10 mouse cellular contexts compared by ENCODE assay signal in genomic region chr1:57776671-57777281, GRCm38 (mm10). TPM values are rescaled to one million over a fixed set of nuclear protein-coding genes. Genes with fewer than 3 reads are reported as not detected.
DNase-seq lines count a peak whose midpoint lies in the region; ATAC-seq lines count a peak whose summit lies in the region.
"Had no signal": no experiment of that assay in that cellular context is flagged by ENCODE, and none has a peak within 500 bp of the region (broad histone marks: within the 10 kb centered on the region; RNA-seq: fewer than 3 reads in every experiment).

No protein-coding gene starts in this region.

- H3K4me2 ChIP-seq in heart, embryonic 14.5 days (ENCODE audit: low read length), result peak overlapping the region; percentile 18; the same call in 1 of the 2 replicates
- H3K4me2 ChIP-seq in forebrain, embryonic 14.5 days (ENCODE audit: low read length), result peak overlapping the region; percentile 84

- H3K9me3 ChIP-seq in heart, embryonic 14.5 days (ENCODE audit: control insufficient read depth, low read length), result no peaks in the 10 kb centered on the region
- no peaks in the 10 kb centered on the region for H3K9me3 ChIP-seq in forebrain, embryonic 14.5 days (replicated peaks; ENCODE audit: control insufficient read depth, low read length)
- no peaks in the 10 kb centered on the region for H3K9me3 ChIP-seq in midbrain, embryonic 10.5 days (replicated peaks)

- ATAC-seq in heart, embryonic 14.5 days (ENCODE audit: insufficient number of reproducible peaks, insufficient read depth, low FRiP score, low read depth), result no peak
- ATAC-seq in forebrain, embryonic 14.5 days, result no peak

- H3K4me3 ChIP-seq in heart, embryonic 14.5 days (ENCODE audit: control insufficient read depth in 1 of 2, insufficient read depth in 1 of 2, low read depth in 1 of 2, low read length in 2 of 2), result no peak overlapping the region
- H3K4me3 ChIP-seq in forebrain, embryonic 14.5 days (ENCODE audit: low read depth, low read length), result no peak overlapping the region
- peak overlapping the region; percentile 85; the same call in 1 of the 2 replicates for H3K4me3 ChIP-seq in midbrain, embryonic 10.5 days

- H3K36me3 ChIP-seq in heart, embryonic 14.5 days (ENCODE audit: control insufficient read depth, insufficient read depth, low read length), result no peaks in the 10 kb centered on the region
- H3K36me3 ChIP-seq in forebrain, embryonic 14.5 days (ENCODE audit: control insufficient read depth, insufficient read depth, low read length), result no peaks in the 10 kb centered on the region
- no peaks in the 10 kb centered on the region for H3K36me3 ChIP-seq in midbrain, embryonic 10.5 days

- WGBS in heart, embryonic 14.5 days, result 60% methylated on average over 5 of the region's 5 CpGs
- 18% methylated on average over 5 of the region's 5 CpGs for WGBS in forebrain, embryonic 14.5 days
- 18% methylated on average over 5 of the region's 5 CpGs for WGBS in midbrain, embryonic 10.5 days

- no peaks in the 10 kb centered on the region; a peak in 1 of 4 replicates for H3K4me1 ChIP-seq in heart, embryonic 14.5 days (ENCODE audit: control insufficient read depth in 2 of 2, insufficient read depth in 2 of 2, low read length in 2 of 2)
- H3K4me1 ChIP-seq in forebrain, embryonic 14.5 days (ENCODE audit: control insufficient read depth, insufficient read depth, low read length), result peaks cover 2% of the 10 kb centered on the region; the same call in 1 of the 2 replicates
- peaks cover 29% of the 10 kb centered on the region for H3K4me1 ChIP-seq in midbrain, embryonic 10.5 days

- H3K27ac ChIP-seq in heart, embryonic 14.5 days (replicated peaks in 1 of 2; ENCODE audit: control insufficient read depth in 1 of 2, insufficient read depth in 1 of 2, low read depth in 2 of 2, low read length in 2 of 2), result no peak overlapping the region
- H3K27ac ChIP-seq in forebrain, embryonic 14.5 days (ENCODE audit: low read depth, low read length), result no peak overlapping the region
- no peak overlapping the region for H3K27ac ChIP-seq in midbrain, embryonic 10.5 days (replicated peaks)

- no peak for DNase-seq in heart, postnatal 4 days
- DNase-seq in ZHBTc4 (ENCODE audit: low read depth, low spot score), result peak; percentile 17
- DNase-seq in forebrain, embryonic 14.5 days (ENCODE audit: low spot score), result peak; percentile 46
- DNase-seq in midbrain, embryonic 10.5 days (ENCODE audit: low spot score), result peak; percentile 27
- DNase-seq in adrenal gland, postnatal 10 days, result no peak
- no peak for DNase-seq in left cerebral cortex, adult 18-20 months (ENCODE audit: low spot score in 2 of 2)
- DNase-seq in B cell, adult 2 months, result no peak
- DNase-seq: kidney, adult 11 months; thymus, adult 2 months had no signal

- no peaks in the 10 kb centered on the region for H3K27me3 ChIP-seq in heart, embryonic 14.5 days (ENCODE audit: control insufficient read depth, insufficient read depth, low read length)
- H3K27me3 ChIP-seq in forebrain, embryonic 14.5 days (replicated peaks; ENCODE audit: control insufficient read depth, insufficient read depth, low read length), result no peaks in the 10 kb centered on the region
- no peaks in the 10 kb centered on the region; the same call in 1 of the 2 replicates for H3K27me3 ChIP-seq in midbrain, embryonic 10.5 days (ENCODE audit: low read depth, poor library complexity, severe bottlenecking)

- no peak overlapping the region for H3K9ac ChIP-seq in heart, embryonic 14.5 days (ENCODE audit: low read length)
- no peak overlapping the region for H3K9ac ChIP-seq in forebrain, embryonic 14.5 days (ENCODE audit: low read length)

RNA-seq across cellular contexts. Expression of gene Spats2l, which starts 2.8 kb away (rescaled TPM):
- polyA plus RNA-seq in heart, embryonic 14.5 days (2014; fragmentation: Nextera tagmentation; extraction: Ambion mirVana), result 61.6 and 70.0 TPM in 2 replicates
- total RNA-seq in heart, postnatal 4 days (2021), result 10 to 100 TPM; 29.7 to 32.7 TPM
- polyA plus RNA-seq in forebrain, embryonic 14.5 days (2014; fragmentation: Nextera tagmentation; extraction: Ambion mirVana), result 45.4 and 54.5 TPM in 2 replicates
- polyA plus RNA-seq in midbrain, embryonic 10.5 days (2016; fragmentation: Nextera tagmentation; extraction: Ambion mirVana), result 22.4 and 28.4 TPM in 2 replicates
- 10 to 100 TPM; 10.3 to 15.9 TPM for total RNA-seq in adrenal gland, postnatal 10 days (2021)
- total RNA-seq in left cerebral cortex, adult 18-20 months (2021), result 10 to 100 TPM; 34.5 to 39.7 TPM

Comparison
In these comparisons a context has a peak if more than half of its experiments do, and no peak if none do; other contexts are left out.
1. DNase-seq: peak in ZHBTc4 (single experiment), forebrain, embryonic 14.5 days (single experiment) and midbrain, embryonic 10.5 days (single experiment); none in heart, postnatal 4 days (single experiment), adrenal gland, postnatal 10 days (single experiment), left cerebral cortex, adult 18-20 months (0 of 2) and B cell, adult 2 months (0 of 2).